Mouse (Mus musculus) forebrain, embryonic 10.5 days (tissue): ENCODE data around the gene Itih3. TPM values are rescaled to one million over a fixed set of nuclear protein-coding genes. Genes with fewer than 3 reads are reported as not detected.

Experiments
- DNase-seq: peaks from one replicate; pipeline ENCODE4 v3.0.0-alpha.2; 2017; ENCODE audit warnings: low spot score; ENCODE audit errors: extremely low spot score
- H3K27ac ChIP-seq: fragments of 300-500 bp; sonication (generic); 2 replicates; pipeline ENCODE4 v1.5.1; 2016; ENCODE audit warnings: mild to moderate bottlenecking
- H3K27me3 ChIP-seq: fragments of 300-500 bp; sonication (generic); 2 replicates; pipeline ENCODE4 v1.6.1; 2016; ENCODE audit warnings: mild to moderate bottlenecking; ENCODE audit not compliant: poor library complexity, severe bottlenecking
- H3K36me3 ChIP-seq: fragments of 300-500 bp; sonication (generic); replicated peaks from 2 replicates; pipeline ENCODE4 v1.6.1; 2016; ENCODE audit warnings: mild to moderate bottlenecking, moderate library complexity
- H3K4me1 ChIP-seq: fragments of 300-500 bp; sonication (generic); 2 replicates; pipeline ENCODE4 v1.6.1; 2016
- H3K4me3 ChIP-seq: fragments of 300-500 bp; sonication (generic); 2 replicates; pipeline ENCODE4 v1.5.1; 2016; ENCODE audit warnings: mild to moderate bottlenecking, moderate library complexity
- H3K9me3 ChIP-seq: fragments of 300-500 bp; sonication (generic); 2 replicates; pipeline ENCODE4 v1.6.1; 2016; ENCODE audit warnings: mild to moderate bottlenecking, moderate library complexity
- WGBS: fragments of 180-500 bp; shearing (Covaris S2); methylation state at CpG from one replicate; pipeline ENCODE4 v1.1.7; 2016; 5-methylcytosine and 5-hydroxymethylcytosine counted together
- polyA plus RNA-seq: library from polyadenylated mRNA; unstranded; fragments of >200 nt; fragmentation: Nextera tagmentation; extraction: Ambion mirVana; gene quantifications from 2 replicates; pipeline ENCODE4 v1.2.1, GENCODE M21; 2016

Itih3 gene
- polyA plus RNA-seq, 1 experiment from 2014 or later: 0.32 TPM

- Histone ChIP-seq H3K4me3 (no peak within 1 kb of the TSS), H3K36me3 (no peaks in the 10 kb centered on the region), H3K27ac (no peak within 1 kb of the TSS), H3K27me3 (no peaks in the 10 kb centered on the region), H3K9me3 (no peaks in the 10 kb centered on the region), H3K4me1 (peaks cover 6% of the 10 kb centered on the region)
- DNase-seq: no peak
- WGBS: 87% methylated on average over 3 of the region's 3 CpGs
Observed at GRCm38 (mm10) chr14:30886204-30886603, 37.4 kb downstream of the Itih3 start, which contains the start of gene Itih4. Itih4 (plus strand) TSS chr14:30886476.

- no peak for DNase-seq
- 25% methylated on average over 3 of the region's 3 CpGs for WGBS
- Histone ChIP-seq H3K27ac (no peak overlapping the region), H3K27me3 (no peaks in the 10 kb centered on the region), H3K4me3 (no peak overlapping the region), H3K4me1 (peaks cover 7% of the 10 kb centered on the region), H3K36me3 (no peaks in the 10 kb centered on the region), H3K9me3 (no peaks in the 10 kb centered on the region)
Observed at GRCm38 (mm10) chr14:30885298-30885697, 38.3 kb downstream of the Itih3 start.

GRCm38 (mm10) chr14:30881718-30882108 lies 41.8 kb downstream of the Itih3 start:
- 88% methylated on average over 3 of the region's 3 CpGs for WGBS
- no peaks in the 10 kb centered on the region for H3K9me3 ChIP-seq
- no peak for DNase-seq
- no peak overlapping the region for H3K27ac ChIP-seq
- H3K36me3 ChIP-seq: peaks cover 16% of the 10 kb centered on the region; the same call in 1 of the 2 replicates
- no peak overlapping the region for H3K4me3 ChIP-seq
- H3K27me3 ChIP-seq: no peaks in the 10 kb centered on the region
- H3K4me1 ChIP-seq: peaks cover 14% of the 10 kb centered on the region

- DNase-seq: no peak
- Histone ChIP-seq H3K4me1 (peaks cover 14% of the 10 kb centered on the region), H3K4me3 (no peak overlapping the region), H3K36me3 (peaks cover 21% of the 10 kb centered on the region), H3K27me3 (no peaks in the 10 kb centered on the region), H3K9me3 (no peaks in the 10 kb centered on the region), H3K27ac (no peak overlapping the region)
- 86% methylated on average over 17 of the region's 17 CpGs for WGBS
Observed at GRCm38 (mm10) chr14:30880811-30881717, 42.5 kb downstream of the Itih3 start.

GRCm38 (mm10) chr14:30880251-30880650 lies 43.3 kb downstream of the Itih3 start:
- peaks cover 30% of the 10 kb centered on the region for H3K36me3 ChIP-seq
- WGBS: 69% methylated on average over 8 of the region's 8 CpGs
- no peak overlapping the region for H3K4me3 ChIP-seq
- no peak overlapping the region for H3K27ac ChIP-seq
- H3K9me3 ChIP-seq: no peaks in the 10 kb centered on the region
- DNase-seq: no peak
- H3K4me1 ChIP-seq: peaks cover 14% of the 10 kb centered on the region
- no peaks in the 10 kb centered on the region for H3K27me3 ChIP-seq

- Histone ChIP-seq H3K27me3 (no peaks in the 10 kb centered on the region), H3K27ac (no peak overlapping the region), H3K9me3 (no peaks in the 10 kb centered on the region), H3K4me1 (peaks cover 14% of the 10 kb centered on the region), H3K4me3 (no peak overlapping the region), H3K36me3 (peaks cover 31% of the 10 kb centered on the region)
- WGBS: 60% methylated on average over 9 of the region's 9 CpGs
- no peak for DNase-seq
Observed at GRCm38 (mm10) chr14:30879794-30880193, 43.8 kb downstream of the Itih3 start.

- Histone ChIP-seq H3K9me3 (no peaks in the 10 kb centered on the region), H3K4me3 (no peak within 1 kb of the TSS), H3K27me3 (no peaks in the 10 kb centered on the region), H3K36me3 (peaks cover 39% of the 10 kb centered on the region), H3K4me1 (peaks cover 14% of the 10 kb centered on the region), H3K27ac (no peak within 1 kb of the TSS)
- no peak for DNase-seq
- 83% methylated on average over 11 of the region's 11 CpGs for whole genome bisulfite sequencing
Observed at GRCm38 (mm10) chr14:30878958-30879571, 44.5 kb downstream of the Itih3 start, which contains the start of gene Mustn1. Mustn1 (plus strand) TSS chr14:30879200.

- no peaks in the 10 kb centered on the region for H3K9me3 ChIP-seq
- no peak overlapping the region for H3K4me3 ChIP-seq
- peaks cover 14% of the 10 kb centered on the region for H3K4me1 ChIP-seq
- H3K36me3 ChIP-seq: peaks cover 51% of the 10 kb centered on the region
- no peaks in the 10 kb centered on the region for H3K27me3 ChIP-seq
- WGBS: 94% methylated on average over 3 of the region's 3 CpGs
- no peak overlapping the region for H3K27ac ChIP-seq
- DNase-seq: no peak
Observed at GRCm38 (mm10) chr14:30877827-30878226, 45.7 kb downstream of the Itih3 start.

- 93% methylated on average over 10 of the region's 10 CpGs for WGBS
- Histone ChIP-seq H3K4me3 (no peak overlapping the region), H3K9me3 (no peaks in the 10 kb centered on the region), H3K27ac (no peak overlapping the region), H3K27me3 (no peaks in the 10 kb centered on the region), H3K4me1 (peaks cover 14% of the 10 kb centered on the region), H3K36me3 (peaks cover 59% of the 10 kb centered on the region)
- no peak for DNase-seq
Observed at GRCm38 (mm10) chr14:30876451-30876850, 47.1 kb downstream of the Itih3 start.

GRCm38 (mm10) chr14:30875955-30876354 lies 47.6 kb downstream of the Itih3 start:
- no peak overlapping the region for H3K27ac ChIP-seq
- H3K9me3 ChIP-seq: no peaks in the 10 kb centered on the region
- H3K27me3 ChIP-seq: no peaks in the 10 kb centered on the region
- no peak overlapping the region for H3K4me3 ChIP-seq
- peaks cover 14% of the 10 kb centered on the region for H3K4me1 ChIP-seq
- DNase-seq: no peak
- H3K36me3 ChIP-seq: peaks cover 59% of the 10 kb centered on the region
- 88% methylated on average over 9 of the region's 9 CpGs for WGBS

- WGBS: 91% methylated on average over 12 of the region's 12 CpGs
- Histone ChIP-seq H3K9me3 (no peaks in the 10 kb centered on the region), H3K27me3 (no peaks in the 10 kb centered on the region), H3K4me3 (no peak overlapping the region), H3K36me3 (peaks cover 59% of the 10 kb centered on the region), H3K27ac (no peak overlapping the region), H3K4me1 (peaks cover 13% of the 10 kb centered on the region)
- no peak for DNase-seq
Observed at GRCm38 (mm10) chr14:30875130-30875865, 48.3 kb downstream of the Itih3 start.

GRCm38 (mm10) chr14:30874095-30874700 lies 49.4 kb downstream of the Itih3 start:
- Histone ChIP-seq H3K4me3 (no peak overlapping the region), H3K27me3 (no peaks in the 10 kb centered on the region), H3K27ac (no peak overlapping the region), H3K36me3 (peaks cover 59% of the 10 kb centered on the region), H3K4me1 (peaks cover 11% of the 10 kb centered on the region), H3K9me3 (no peaks in the 10 kb centered on the region)
- 89% methylated on average over 18 of the region's 18 CpGs for WGBS
- DNase-seq: no peak
